Mouse (Mus musculus) effector memory CD4-positive, alpha-beta T cell, adult 5 months (primary cell): Measurements from ENCODE around the gene Gm3173. TPM values are rescaled to one million over a fixed set of nuclear protein-coding genes. Genes with fewer than 3 reads are reported as not detected.

Experiments
- polyA plus RNA-seq: library from polyadenylated mRNA; unstranded; fragments of 100-300 nt; shearing (Covaris generic); gene quantifications from one replicate; pipeline ENCODE4 v1.2.1, GENCODE M21; 2017

Gene Gm3173
- not detected for polyA plus RNA-seq

DNA sequence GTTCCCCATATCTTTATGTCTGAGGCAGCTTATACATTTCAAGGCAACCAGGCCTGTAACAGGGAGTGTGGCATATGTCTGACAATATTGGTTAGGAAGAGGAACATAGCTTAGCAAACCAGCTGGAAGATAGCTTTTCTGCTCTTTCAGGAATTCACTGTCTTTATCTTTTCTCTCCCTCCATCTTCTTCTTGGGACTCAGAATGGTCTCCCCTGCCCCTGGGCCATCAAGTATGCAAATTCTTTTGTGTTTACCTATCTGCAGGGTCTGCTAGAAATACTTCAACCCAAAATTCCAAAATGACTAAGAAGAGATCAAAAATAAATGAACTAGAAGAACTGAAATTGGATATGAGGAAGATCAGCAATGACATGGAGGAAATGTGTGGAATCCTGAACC is at the start of gene Gm3173:
TSS of gene Gm3173 (plus strand) at position 301 of the 400 bp plus-strand sequence.

DNA sequence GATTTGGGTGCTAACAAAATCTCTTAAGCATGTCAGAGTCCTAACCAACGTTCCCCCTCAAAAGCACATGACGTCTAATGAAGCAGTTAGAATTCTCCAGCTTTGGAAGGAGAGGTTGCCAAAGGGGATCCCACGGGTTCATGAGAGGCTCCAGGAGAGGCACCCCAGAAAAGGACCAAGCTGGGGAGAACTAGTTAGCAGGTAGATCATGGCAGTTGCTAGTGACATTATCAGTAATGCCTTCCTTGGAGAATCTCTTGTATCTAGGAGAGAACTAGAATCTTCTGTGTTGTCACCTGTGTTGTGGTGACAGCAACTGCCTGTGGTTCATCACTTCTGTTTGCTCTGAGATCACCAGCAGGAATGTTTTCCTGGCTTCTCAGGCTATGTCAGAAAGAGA is 33.6 kb upstream of the Gm3173 start, which contains the start of gene Gm3159:
TSS of gene Gm3159 (plus strand) at position 301 of the 400 bp plus-strand sequence.

DNA sequence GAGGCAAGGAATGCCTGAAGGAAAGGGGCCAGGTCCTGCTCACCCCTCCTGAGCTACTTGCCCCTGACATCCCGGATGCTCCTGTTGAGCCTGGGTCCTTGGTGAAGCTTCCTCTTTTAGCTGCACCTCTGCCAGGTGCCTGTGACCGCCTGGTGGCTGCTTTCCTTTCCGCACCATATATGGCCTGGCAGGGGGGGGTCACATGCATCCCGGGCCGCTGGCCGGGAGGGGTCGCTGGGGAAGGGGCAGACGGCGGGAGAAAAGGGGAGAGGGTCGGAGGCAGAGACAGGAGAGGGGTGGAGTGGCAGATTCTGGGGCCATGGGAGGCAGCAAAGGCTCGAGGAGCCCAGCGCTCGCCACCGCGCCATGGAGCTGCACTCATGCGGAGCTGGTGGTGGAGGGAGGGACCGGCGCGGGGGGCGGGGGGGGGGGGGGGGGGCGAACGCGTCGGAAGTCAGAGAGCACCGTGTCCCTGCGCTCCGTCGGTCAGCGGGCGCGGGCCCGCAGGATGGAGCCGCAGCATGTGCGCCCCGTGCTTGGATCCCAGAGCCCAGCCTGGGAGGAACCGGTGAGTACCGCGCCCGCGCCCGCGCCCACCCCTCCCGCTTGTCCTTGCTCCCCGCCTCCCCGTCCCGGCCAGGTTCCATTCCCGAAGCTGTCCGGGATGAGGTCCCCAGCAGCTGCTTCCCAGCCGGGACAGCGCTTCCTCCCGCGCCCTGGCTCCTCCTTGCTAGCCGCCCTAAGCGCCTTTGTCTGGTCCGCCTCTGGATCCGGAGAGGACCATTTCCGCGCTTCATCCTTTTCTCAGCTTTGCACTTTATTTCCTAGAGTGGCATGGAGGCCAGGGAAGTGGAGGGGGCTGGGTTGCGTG is 15.6 kb upstream of the Gm3173 start, which contains the start of gene Gm3164:
TSS of gene Gm3164 (plus strand) at position 484 of the 871 bp plus-strand sequence.

GRCm38 (mm10) chr14:4481445-4481844 is 50.7 kb downstream of the Gm3173 start, which contains the start of gene Gm3182:
TSS of gene Gm3182 (plus strand) at chr14:4481745.

DNA sequence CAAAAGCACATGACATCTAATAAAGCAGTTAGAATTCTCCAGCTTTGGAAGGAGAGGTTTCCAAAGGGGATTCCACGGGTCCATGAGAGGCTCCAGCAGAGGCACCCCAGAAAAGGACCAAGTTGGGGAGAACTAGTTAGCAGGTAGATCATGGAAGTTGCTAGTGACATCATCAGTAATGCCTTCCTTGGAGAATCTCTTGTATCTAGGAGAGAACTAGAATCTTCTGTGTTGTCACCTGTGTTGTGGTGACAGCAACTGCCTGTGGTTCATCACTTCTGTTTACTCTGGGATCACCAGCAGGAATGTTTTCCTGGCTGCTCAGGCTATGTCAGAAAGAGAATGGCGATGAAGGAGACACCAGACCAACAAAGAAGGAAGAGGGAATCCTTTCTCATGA is 124.3 kb downstream of the Gm3173 start, which contains the start of gene Gm3047:
TSS of gene Gm3047 (plus strand) at position 301 of the 400 bp plus-strand sequence.

Other genes starting within 250 kb of the Gm3173 start
- 0.30 TPM for gene Gm2974, start 248.4 kb upstream of the Gm3173 start, polyA plus RNA-seq
- gene Gm3138, start 181.4 kb upstream of the Gm3173 start, polyA plus RNA-seq = not detected
- not detected for gene Gm3149, start 113.7 kb upstream of the Gm3173 start, polyA plus RNA-seq
- gene 2610042L04Rik, start 96.2 kb upstream of the Gm3173 start, polyA plus RNA-seq = not detected
- not detected for gene Gm3159, start 33.5 kb upstream of the Gm3173 start, polyA plus RNA-seq
- gene Gm3164, start 15.5 kb upstream of the Gm3173 start, polyA plus RNA-seq = not detected
- not detected for gene Gm3182, start 50.8 kb downstream of the Gm3173 start, polyA plus RNA-seq
- gene Gm3047, start 124.4 kb downstream of the Gm3173 start, polyA plus RNA-seq = not detected
- not detected for gene Gm8159, start 201.4 kb downstream of the Gm3173 start, polyA plus RNA-seq
- not detected for gene Gm3239, start 233.2 kb downstream of the Gm3173 start, polyA plus RNA-seq